Mouse (Mus musculus) thymus, postnatal 25 days (tissue): ENCODE results near the gene Sugp2.
"Not testable (repeated sequence)": the region's sequence is repeated elsewhere in the genome, so short reads cannot be mapped to it uniquely, and the experiment has no call there.

Source experiments
- DNase-seq: peaks from one replicate; pipeline ENCODE4 v3.0.0; 2022

The Sugp2 gene

GRCm38 (mm10) chr8:70234080-70234780, at the start of gene Sugp2, which contains the start of gene Armc6:
Gene Sugp2 (plus strand): TSS chr8:70234226.
Gene Armc6 (minus strand): TSS chr8:70234466.
- peak; percentile 96 for DNase-seq

GRCm38 (mm10) chr8:70188707-70189106, 45.3 kb upstream of the Sugp2 start:
- DNase-seq = no peak

GRCm38 (mm10) chr8:70193238-70193637, 40.8 kb upstream of the Sugp2 start:
- no peak for DNase-seq

- no peak for DNase-seq
Measured at GRCm38 (mm10) chr8:70194191-70194590, 39.8 kb upstream of the Sugp2 start.

GRCm38 (mm10) chr8:70195762-70196161, 38.3 kb upstream of the Sugp2 start:
- no peak for DNase-seq

- DNase-seq = no peak
Measured at GRCm38 (mm10) chr8:70197603-70198002, 36.4 kb upstream of the Sugp2 start.

GRCm38 (mm10) chr8:70200098-70200681, 33.8 kb upstream of the Sugp2 start:
- peak; percentile 32 for DNase-seq

- no peak for DNase-seq
Measured at GRCm38 (mm10) chr8:70201417-70201816, 32.6 kb upstream of the Sugp2 start.

GRCm38 (mm10) chr8:70203072-70203471, 31.0 kb upstream of the Sugp2 start:
- DNase-seq = no peak

- no peak for DNase-seq
Measured at GRCm38 (mm10) chr8:70204757-70205156, 29.3 kb upstream of the Sugp2 start.

GRCm38 (mm10) chr8:70208130-70208529, 25.9 kb upstream of the Sugp2 start:
- DNase-seq = no peak

- no peak for DNase-seq
Measured at GRCm38 (mm10) chr8:70210538-70210937, 23.5 kb upstream of the Sugp2 start.

- no peak for DNase-seq
Measured at GRCm38 (mm10) chr8:70211275-70211674, 22.8 kb upstream of the Sugp2 start.

GRCm38 (mm10) chr8:70211726-70212111, 22.3 kb upstream of the Sugp2 start:
- no peak for DNase-seq

GRCm38 (mm10) chr8:70212112-70213055, 21.6 kb upstream of the Sugp2 start, which contains the start of gene Slc25a42:
Gene Slc25a42 (minus strand): TSS chr8:70212305.
- peak; percentile 95 for DNase-seq

- no peak for DNase-seq
Measured at GRCm38 (mm10) chr8:70214411-70214810, 19.6 kb upstream of the Sugp2 start.

GRCm38 (mm10) chr8:70215092-70215491, 18.9 kb upstream of the Sugp2 start:
- no peak for DNase-seq

GRCm38 (mm10) chr8:70216161-70216560, 17.9 kb upstream of the Sugp2 start:
- DNase-seq = not testable (repeated sequence)

- no peak for DNase-seq
Measured at GRCm38 (mm10) chr8:70216566-70216965, 17.5 kb upstream of the Sugp2 start.

- no peak for DNase-seq
Measured at GRCm38 (mm10) chr8:70217441-70217840, 16.6 kb upstream of the Sugp2 start.

- DNase-seq = no peak
Measured at GRCm38 (mm10) chr8:70219107-70219684, 14.8 kb upstream of the Sugp2 start.

GRCm38 (mm10) chr8:70220236-70220840, 13.7 kb upstream of the Sugp2 start:
- DNase-seq = no peak

GRCm38 (mm10) chr8:70220911-70221310, 13.1 kb upstream of the Sugp2 start:
- DNase-seq = no peak
